Mouse (Mus musculus) megakaryocyte, embryonic 14.5 days (primary cell): Measurements from ENCODE around the gene Cfap44.

Source experiments
- FLI1 ChIP-seq: IDR thresholded peaks from 2 replicates; pipeline ENCODE4 v1.6.1; 2012; ENCODE audit warnings: low read length, inconsistent platforms, mixed read lengths
- GATA1 ChIP-seq: IDR thresholded peaks from 3 replicates; pipeline ENCODE4 v1.6.1; 2012; ENCODE audit warnings: mixed read lengths, low read length, inconsistent platforms, borderline replicate concordance

GRCm38 (mm10) chr16:44404933-44405332 lies 10.3 kb downstream of the Cfap44 start:
- no peak for TF ChIP-seq GATA1
- no peak for TF ChIP-seq FLI1
